Mouse (Mus musculus) frontal cortex, postnatal 14 days (tissue): ENCODE data around the gene Ap4e1.
"Not testable (repeated sequence)": the region's sequence is repeated elsewhere in the genome, so short reads cannot be mapped to it uniquely, and the experiment has no call there.

Experiments
- DNase-seq, 2 experiments: peaks; one replicate each; pipeline ENCODE4 v3.0.0; 2022; ENCODE audit warnings: low spot score in 2 of 2

The Ap4e1 gene

GRCm38 (mm10) chr2:127077611-127078010 lies 69.1 kb downstream of the Ap4e1 start:
- no peak for DNase-seq

DNA sequence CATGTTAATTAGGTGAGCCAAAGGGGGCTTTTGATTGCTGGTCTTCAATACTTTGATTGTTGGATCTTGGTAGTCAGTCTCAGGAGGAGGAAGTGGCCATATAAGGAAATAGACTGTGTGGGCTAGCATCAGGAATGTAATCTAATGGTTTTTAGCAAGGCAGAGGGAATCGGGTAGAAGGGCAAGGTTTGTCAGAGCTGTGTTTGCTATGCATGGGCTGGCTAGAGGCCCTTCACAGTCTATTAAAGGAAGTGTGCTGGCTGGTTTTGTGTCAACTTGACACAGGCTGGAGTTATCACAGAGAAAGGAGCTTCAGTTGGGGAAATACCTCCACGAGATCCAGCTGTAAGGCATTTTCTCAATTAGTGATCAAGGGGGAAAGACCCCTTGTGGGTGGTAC lies 70.5 kb downstream of the Ap4e1 start:
- DNase-seq: not testable (repeated sequence)

- DNase-seq: no peak
These were observed 71.5 kb downstream of the Ap4e1 start for GRCm38 (mm10) chr2:127079881-127080590.

DNA sequence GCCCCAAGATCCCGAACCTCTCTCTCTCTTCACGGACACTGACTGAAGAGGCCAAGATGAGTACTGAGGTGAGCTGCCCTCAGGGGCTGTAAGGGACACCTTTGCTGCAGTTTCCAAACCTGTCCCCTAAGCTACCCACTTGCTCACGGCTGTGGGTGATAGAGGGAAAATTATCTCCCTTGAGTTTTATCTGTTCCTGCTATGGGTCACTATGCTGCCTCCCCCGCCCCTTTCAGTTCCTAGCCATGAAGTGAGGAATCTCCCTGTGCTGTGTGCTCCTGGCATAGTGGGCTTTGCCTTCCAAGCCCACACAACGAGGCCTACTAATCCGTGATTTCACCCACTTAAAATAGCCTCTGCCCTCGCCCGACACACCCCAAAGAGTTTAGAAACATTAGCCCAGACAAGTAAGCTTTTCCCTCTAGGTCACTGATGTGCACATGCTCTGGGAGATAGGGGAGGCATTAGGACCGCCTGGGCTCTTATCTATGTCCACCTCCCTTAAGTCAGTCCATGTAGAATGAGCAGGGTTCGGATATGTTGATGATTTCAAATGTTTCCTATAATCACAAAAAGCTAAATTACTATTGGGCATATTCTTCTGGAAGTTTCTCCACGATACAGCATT lies 72.2 kb downstream of the Ap4e1 start:
- DNase-seq: no peak

GRCm38 (mm10) chr2:127086235-127086634 lies 77.7 kb downstream of the Ap4e1 start:
- no peak for DNase-seq

DNA sequence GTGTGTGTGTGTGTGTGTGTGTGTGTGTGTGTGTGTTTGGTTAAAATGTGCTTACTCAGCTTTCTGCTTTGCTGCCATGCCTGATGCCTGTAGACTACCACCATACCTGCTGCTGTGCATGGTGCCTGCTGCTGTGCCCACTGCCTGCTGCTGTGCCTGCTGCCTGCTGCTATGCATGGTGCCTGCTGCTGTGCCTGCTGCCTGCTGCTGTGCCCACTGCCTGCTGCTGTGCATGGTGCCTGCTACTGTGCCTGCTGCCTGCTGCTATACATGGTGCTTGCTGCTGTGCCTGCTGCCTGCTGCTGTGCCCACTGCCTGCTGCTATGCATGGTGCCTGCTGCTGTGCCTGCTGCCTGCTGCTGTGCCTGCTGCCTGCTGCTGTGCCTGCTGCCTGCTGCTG lies 81.6 kb downstream of the Ap4e1 start:
- not testable (repeated sequence) for DNase-seq

- no peak for DNase-seq
These were observed 83.5 kb downstream of the Ap4e1 start for GRCm38 (mm10) chr2:127092000-127092399.

- no peak for DNase-seq
These were observed 100.5 kb downstream of the Ap4e1 start for GRCm38 (mm10) chr2:127108986-127109385.
